Mouse (Mus musculus) liver, embryonic 13.5 days (tissue): ENCODE results near the gene Otop1. TPM values are rescaled to one million over a fixed set of nuclear protein-coding genes. Genes with fewer than 3 reads are reported as not detected.

ENCODE experiments used
- ATAC-seq: fragments of 200-750 bp; cut with Nextera tagmentation; 2 replicates; pipeline ENCODE4 v1.8.0; 2017; ENCODE audit warnings: low read depth, mild to moderate bottlenecking, moderate number of reproducible peaks, moderate library complexity
- DNase-seq: peaks from one replicate; pipeline ENCODE4 v3.0.0; 2022
- H3K27ac ChIP-seq: fragments of 300-500 bp; sonication (generic); 2 replicates; pipeline ENCODE4 v1.5.1; 2015; ENCODE audit warnings: moderate library complexity, mild to moderate bottlenecking, inconsistent platforms
- H3K27me3 ChIP-seq: fragments of 300-500 bp; sonication (generic); 2 replicates; pipeline ENCODE4 v1.6.1; 2015; ENCODE audit warnings: mild to moderate bottlenecking, inconsistent platforms
- H3K36me3 ChIP-seq: fragments of 300-500 bp; sonication (generic); 2 replicates; pipeline ENCODE4 v1.6.1; 2015; ENCODE audit warnings: mild to moderate bottlenecking, inconsistent platforms
- H3K4me1 ChIP-seq: fragments of 300-500 bp; sonication (generic); replicated peaks from 2 replicates; pipeline ENCODE4 v1.6.1; 2015; ENCODE audit warnings: inconsistent platforms
- H3K4me2 ChIP-seq: fragments of 300-500 bp; sonication (generic); 2 replicates; pipeline ENCODE4 v1.6.1; 2015; ENCODE audit warnings: inconsistent platforms, mild to moderate bottlenecking, moderate library complexity
- H3K4me3 ChIP-seq: fragments of 300-500 bp; sonication (generic); replicated peaks from 2 replicates; pipeline ENCODE4 v1.5.1; 2015; ENCODE audit warnings: mild to moderate bottlenecking, inconsistent platforms
- H3K9ac ChIP-seq: fragments of 300-500 bp; sonication (generic); 2 replicates; pipeline ENCODE4 v1.6.1; 2015; ENCODE audit warnings: mild to moderate bottlenecking, inconsistent platforms
- H3K9me3 ChIP-seq: fragments of 300-500 bp; sonication (generic); replicated peaks from 2 replicates; pipeline ENCODE4 v1.6.1; 2016; ENCODE audit warnings: inconsistent platforms
- WGBS: fragments of 180-500 bp; shearing (Covaris S2); methylation state at CpG from one replicate; pipeline ENCODE4 v1.1.7; 2015; ENCODE audit not compliant: insufficient replicate concordance; 5-methylcytosine and 5-hydroxymethylcytosine counted together
- polyA plus RNA-seq: library from polyadenylated mRNA; unstranded; fragments of >200 nt; fragmentation: Nextera tagmentation; extraction: Ambion mirVana; gene quantifications from 2 replicates; pipeline ENCODE4 v1.2.1, GENCODE M21; 2015

Otop1 gene
- polyA plus RNA-seq = 0.05 TPM in 1 of 2 replicates, not detected in the other

DNA sequence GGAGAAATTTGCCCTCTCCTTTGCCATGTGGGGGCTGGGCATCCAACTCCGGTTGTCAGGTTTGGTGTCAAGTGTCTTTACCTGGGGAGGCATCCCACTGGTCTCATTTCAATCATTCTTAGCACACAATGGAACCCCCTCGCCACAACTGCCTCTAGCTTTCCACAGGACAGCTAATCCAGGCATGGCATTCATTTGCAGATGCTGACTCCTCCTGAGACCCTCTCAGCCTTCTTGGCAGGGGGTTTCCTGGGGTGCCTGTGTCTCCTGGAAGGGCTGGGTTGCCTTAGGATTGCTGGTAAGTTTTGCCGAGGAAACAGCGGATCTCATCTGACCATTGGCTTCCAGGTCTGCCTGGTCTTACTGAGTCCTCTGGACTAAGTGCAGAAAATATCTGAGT is at the start of gene Otop1:
Gene Otop1 (plus strand): TSS at position 202 of the 400 bp plus-strand sequence.
- peaks cover 68% of the 10 kb centered on the region for H3K27me3 ChIP-seq
- 11% methylated on average over 4 of the region's 4 CpGs for WGBS

DNA sequence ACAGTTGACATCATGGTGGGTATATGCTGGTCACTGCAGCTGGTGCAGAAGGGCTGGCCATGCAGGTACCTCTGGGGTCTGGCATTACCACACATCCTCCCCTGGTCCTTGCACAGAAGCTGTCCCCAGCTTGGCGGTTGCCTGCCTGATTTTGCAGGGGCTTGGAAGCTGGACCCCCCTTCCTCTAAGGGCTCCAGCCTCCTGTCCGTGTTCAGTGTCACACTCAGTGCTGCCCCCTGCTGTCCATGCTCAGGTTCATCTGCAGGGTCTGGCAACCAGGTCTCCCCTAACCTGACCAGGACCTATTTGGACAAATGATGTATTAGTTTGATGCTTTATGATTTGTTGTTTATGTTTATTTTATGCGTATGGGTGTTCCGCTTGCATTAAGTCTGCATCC is 40.4 kb upstream of the Otop1 start:
- no peaks in the 10 kb centered on the region for H3K9me3 ChIP-seq
- no peak overlapping the region for H3K27ac ChIP-seq
- ATAC-seq = no peak
- peaks cover 62% of the 10 kb centered on the region for H3K36me3 ChIP-seq
- no peaks in the 10 kb centered on the region for H3K27me3 ChIP-seq
- peak; percentile 23 for DNase-seq
- WGBS = 59% methylated on average over 4 of the region's 4 CpGs
- H3K4me1 ChIP-seq = no peaks in the 10 kb centered on the region
- no peak overlapping the region for H3K9ac ChIP-seq
- H3K4me3 ChIP-seq = no peak overlapping the region
- no peak overlapping the region for H3K4me2 ChIP-seq

More for the DNA sequence above, at the start of gene Otop1:
- Histone ChIP-seq H3K9me3 (no peaks in the 10 kb centered on the region), H3K4me1 (no peaks in the 10 kb centered on the region), H3K36me3 (peaks cover 10% of the 10 kb centered on the region), H3K4me3 (no peak within 1 kb of the TSS), H3K9ac (no peak within 1 kb of the TSS), H3K4me2 (no peak within 1 kb of the TSS), H3K27ac (no peak within 1 kb of the TSS)
- ATAC-seq (no peak), DNase-seq (no peak)

DNA sequence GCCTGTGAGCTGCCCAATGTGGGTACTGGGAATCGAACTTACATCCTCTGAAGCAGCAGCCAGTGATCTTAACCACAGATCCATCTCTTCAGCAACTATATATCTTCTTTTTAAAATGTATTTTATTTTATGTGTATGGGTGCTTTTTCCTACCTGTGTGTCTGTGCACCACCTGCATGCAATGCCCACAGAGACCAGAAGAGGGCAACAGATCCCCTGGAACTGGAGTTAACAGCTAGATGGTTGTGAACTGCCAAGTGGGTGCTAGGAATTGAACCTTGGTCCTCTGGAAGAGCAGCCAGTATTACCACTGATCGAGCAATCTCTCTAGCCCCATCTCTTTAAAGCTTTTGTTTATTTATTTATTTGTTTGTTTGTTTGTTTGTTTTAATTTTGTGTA is 39.1 kb upstream of the Otop1 start:
- H3K9me3 ChIP-seq = no peaks in the 10 kb centered on the region
- ATAC-seq = no peak
- H3K27ac ChIP-seq = no peak overlapping the region
- 83% methylated on average over 2 of the region's 2 CpGs for WGBS
- H3K9ac ChIP-seq = no peak overlapping the region
- H3K36me3 ChIP-seq = peaks cover 50% of the 10 kb centered on the region
- DNase-seq = no peak
- 0 out of 2 replicates have a peak, but pooled peaks cover 2% of the 10 kb centered on the region for H3K4me1 ChIP-seq
- no peak overlapping the region for H3K4me2 ChIP-seq
- H3K27me3 ChIP-seq = no peaks in the 10 kb centered on the region
- no peak overlapping the region for H3K4me3 ChIP-seq

DNA sequence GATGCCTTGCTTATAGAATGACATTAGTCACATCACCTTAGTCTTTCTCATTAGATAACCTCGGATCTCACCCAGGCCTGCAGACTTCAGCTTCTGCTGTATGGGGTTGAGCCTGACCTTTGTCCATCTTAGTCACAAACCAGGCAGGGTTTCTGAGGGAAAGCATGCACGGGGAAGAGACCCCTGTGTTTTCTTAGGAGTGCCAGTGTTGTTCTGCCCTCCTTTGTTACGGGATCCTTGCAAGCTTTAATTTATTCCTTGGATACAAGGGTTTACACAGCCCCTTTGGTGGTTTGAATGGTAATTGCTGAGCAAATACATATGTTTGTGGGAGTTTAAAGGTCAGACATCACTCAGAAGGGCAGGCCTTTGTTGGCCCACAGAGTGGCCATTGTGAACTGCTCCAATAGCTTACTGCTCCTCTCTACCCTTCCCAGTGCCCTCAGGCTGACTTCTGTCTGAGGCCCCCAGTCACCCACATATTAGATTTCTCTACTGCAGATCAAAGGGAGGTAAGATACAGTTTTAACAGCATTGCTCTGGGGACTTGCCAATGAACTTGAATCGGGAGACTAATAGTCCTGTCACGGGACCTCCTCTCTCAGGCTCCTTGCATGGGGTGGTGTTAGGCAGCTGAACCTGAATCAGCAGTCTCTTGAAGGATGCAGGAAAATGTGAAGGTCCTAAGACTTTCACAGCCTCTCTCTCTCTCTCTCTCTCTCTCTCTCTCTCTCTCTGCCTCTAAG is 34.9 kb upstream of the Otop1 start:
- DNase-seq (no peak), ATAC-seq (peak; percentile 50; the same call in 1 of the 2 replicates)
- no peak overlapping the region for H3K9ac ChIP-seq
- no peak overlapping the region for H3K27ac ChIP-seq
- H3K27me3 ChIP-seq = no peaks in the 10 kb centered on the region
- H3K9me3 ChIP-seq = no peaks in the 10 kb centered on the region
- H3K36me3 ChIP-seq = peaks cover 11% of the 10 kb centered on the region
- no peak overlapping the region for H3K4me3 ChIP-seq
- 52% methylated on average over 5 of the region's 5 CpGs for WGBS
- H3K4me2 ChIP-seq = no peak overlapping the region
- 0 out of 2 replicates have a peak, but pooled peaks cover 2% of the 10 kb centered on the region for H3K4me1 ChIP-seq

DNA sequence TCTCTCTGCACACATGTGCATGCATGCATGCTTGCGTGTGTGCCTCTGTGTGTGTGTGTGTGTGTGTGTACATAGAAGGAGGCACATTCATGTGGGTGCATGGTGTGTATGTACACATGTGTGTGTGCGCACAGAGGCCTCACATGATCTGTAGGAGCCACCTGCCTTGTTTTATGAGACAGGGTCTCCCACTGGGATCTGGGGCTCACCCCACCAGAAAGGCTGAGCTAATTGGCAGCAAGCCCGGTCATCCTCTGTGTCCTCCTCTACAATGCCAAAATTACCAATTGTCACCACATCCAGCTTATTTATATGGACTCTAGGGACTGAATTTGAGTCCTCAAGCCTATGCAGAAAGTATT is 34.3 kb upstream of the Otop1 start:
- Histone ChIP-seq H3K9ac (no peak overlapping the region), H3K36me3 (peaks cover 5% of the 10 kb centered on the region), H3K4me1 (0 out of 2 replicates have a peak, but pooled peaks cover 2% of the 10 kb centered on the region), H3K4me2 (no peak overlapping the region), H3K27me3 (no peaks in the 10 kb centered on the region), H3K27ac (no peak overlapping the region), H3K4me3 (no peak overlapping the region), H3K9me3 (no peaks in the 10 kb centered on the region)
- WGBS = 71% methylated on average over 3 of the region's 3 CpGs
- 0 out of 2 replicates have a peak, but pooled peaks have one; percentile 5 for ATAC-seq
- DNase-seq = no peak

DNA sequence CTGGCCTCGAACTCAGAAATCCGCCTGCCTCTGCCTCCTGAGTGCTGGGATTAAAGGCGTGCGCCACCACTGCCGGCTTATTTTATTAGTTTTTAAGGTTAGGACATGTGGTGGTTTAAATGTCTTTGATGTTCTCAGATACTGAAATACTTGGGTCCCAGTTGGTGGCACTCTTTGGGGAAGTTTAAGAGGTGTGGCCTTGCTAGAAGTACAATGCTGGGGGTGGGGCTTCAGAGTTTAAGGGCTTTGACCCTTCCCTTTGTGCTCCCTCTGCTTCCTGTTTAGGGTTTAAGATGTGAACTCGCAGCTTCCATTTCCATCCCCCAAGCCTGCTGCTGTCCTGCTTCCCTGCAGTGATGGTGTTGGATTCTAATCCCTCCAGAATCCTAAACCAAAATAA is 33.8 kb upstream of the Otop1 start:
- Histone ChIP-seq H3K27ac (no peak overlapping the region), H3K4me1 (0 out of 2 replicates have a peak, but pooled peaks cover 2% of the 10 kb centered on the region), H3K27me3 (no peaks in the 10 kb centered on the region), H3K9ac (no peak overlapping the region), H3K4me2 (no peak overlapping the region), H3K4me3 (no peak overlapping the region), H3K9me3 (no peaks in the 10 kb centered on the region), H3K36me3 (0 out of 2 replicates have a peak, but pooled peaks cover under 1% of the 10 kb centered on the region)
- DNase-seq = no peak
- ATAC-seq = no peak
- 68% methylated on average over 6 of the region's 6 CpGs for WGBS

DNA sequence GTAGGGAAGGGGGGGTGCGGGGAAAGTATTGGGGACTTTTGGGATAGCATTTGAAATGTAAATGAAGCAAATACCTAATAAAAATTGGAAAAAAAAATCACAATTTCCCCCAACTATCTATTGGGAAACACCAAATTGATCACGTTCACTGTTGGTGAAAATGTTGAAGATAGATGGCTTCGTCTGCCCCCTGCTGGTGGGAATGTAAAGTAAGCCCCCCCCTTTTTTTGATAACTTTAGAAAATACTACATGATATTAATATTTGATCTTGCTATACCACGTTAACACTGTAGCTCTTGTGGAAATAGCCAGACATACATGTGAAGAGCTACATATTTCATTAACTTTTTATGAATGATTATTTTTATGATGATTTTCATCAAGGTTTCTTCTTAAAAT is 20.6 kb upstream of the Otop1 start:
- no peak overlapping the region for H3K4me3 ChIP-seq

DNA sequence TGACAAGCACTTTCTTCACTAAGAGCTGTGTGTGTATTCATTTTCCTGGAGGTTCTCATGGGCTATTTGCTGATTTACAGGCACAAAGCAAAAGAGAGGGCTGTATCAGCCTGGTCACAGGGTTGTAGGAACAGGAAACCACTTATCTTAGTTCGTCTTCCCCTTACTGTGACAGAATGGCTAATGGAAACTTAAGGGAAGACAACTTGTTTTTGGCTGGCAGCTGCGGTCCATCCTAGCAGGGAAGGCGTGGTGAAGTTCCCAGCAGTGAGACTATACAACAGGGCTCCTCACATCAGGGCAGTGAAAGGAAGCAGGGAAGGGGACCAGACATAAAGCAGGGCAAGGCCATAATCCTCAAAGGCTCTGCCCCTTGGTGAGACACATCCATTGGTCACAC is 20.1 kb upstream of the Otop1 start:
- Histone ChIP-seq H3K27me3 (no peaks in the 10 kb centered on the region), H3K4me3 (no peak overlapping the region), H3K27ac (no peak overlapping the region), H3K9me3 (no peaks in the 10 kb centered on the region), H3K36me3 (no peaks in the 10 kb centered on the region), H3K9ac (no peak overlapping the region), H3K4me1 (peaks cover under 1% of the 10 kb centered on the region), H3K4me2 (no peak overlapping the region)
- ATAC-seq (no peak; the same call in 1 of the 2 replicates), DNase-seq (no peak)
- WGBS = 9% methylated on average over 3 of the region's 3 CpGs

More for the DNA sequence above, 20.6 kb upstream of the Otop1 start:
- no peaks in the 10 kb centered on the region for H3K9me3 ChIP-seq
- 30% methylated on average over 4 of the region's 4 CpGs for WGBS
- ATAC-seq (no peak), DNase-seq (no peak)
- no peak overlapping the region for H3K9ac ChIP-seq
- H3K4me2 ChIP-seq = no peak overlapping the region
- no peaks in the 10 kb centered on the region; the same call in 1 of the 2 replicates for H3K4me1 ChIP-seq
- H3K36me3 ChIP-seq = no peaks in the 10 kb centered on the region
- no peak overlapping the region for H3K27ac ChIP-seq
- H3K27me3 ChIP-seq = no peaks in the 10 kb centered on the region

DNA sequence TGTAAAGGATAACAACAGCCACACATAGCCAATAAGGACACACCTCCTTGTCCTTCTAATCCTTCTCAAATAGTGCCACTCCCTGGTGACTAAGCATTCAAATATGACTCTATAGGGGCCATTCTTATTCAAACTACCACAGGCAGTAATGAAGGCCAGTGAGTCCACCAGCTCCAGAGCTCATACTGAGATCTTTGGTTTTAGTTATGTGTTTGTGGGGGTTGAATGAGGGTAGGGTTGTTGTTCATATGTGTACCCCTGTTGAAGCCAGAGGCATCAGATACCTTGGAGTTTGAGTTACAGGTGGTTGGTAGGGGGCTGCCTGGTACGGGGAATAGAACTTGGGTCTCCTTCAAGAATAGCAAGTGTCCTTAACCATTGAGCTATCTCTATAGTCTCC is 19.2 kb upstream of the Otop1 start:
- H3K27me3 ChIP-seq = no peaks in the 10 kb centered on the region
- no peak overlapping the region for H3K9ac ChIP-seq

DNA sequence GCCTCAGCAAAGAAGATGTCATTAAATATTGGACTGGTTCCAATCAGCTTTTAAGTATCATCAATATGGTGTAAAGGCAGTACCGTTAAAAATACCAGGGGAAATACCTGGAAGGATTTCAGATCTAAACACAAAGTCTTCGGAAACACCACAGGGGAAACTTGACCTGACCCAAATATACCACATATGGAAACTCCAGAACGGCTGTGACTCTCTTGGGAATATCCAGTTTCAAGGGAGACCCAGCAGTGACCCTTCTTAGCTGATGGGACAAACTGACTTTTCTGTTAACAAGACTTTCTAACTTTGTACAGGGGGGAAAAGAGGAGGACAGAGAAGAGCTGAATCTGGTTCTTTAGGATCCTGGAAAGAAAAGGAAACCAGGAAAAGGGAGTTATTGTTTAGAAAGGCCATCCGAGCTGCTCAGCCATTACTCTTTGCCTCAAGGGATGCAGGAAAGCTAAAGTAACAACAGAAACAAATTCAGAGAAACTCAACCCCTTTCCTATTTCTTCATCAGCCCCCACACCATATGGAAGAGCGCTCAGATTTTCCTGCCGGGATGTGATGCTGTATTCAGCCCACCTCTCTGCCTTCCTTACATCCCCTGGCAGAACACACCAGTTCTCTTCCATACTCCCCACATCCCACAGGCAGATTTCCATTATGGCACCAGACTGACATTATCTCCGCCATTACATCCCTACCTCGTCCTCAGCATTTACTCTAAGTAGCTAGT is 17.6 kb upstream of the Otop1 start:
- Histone ChIP-seq H3K4me1 (peaks cover 12% of the 10 kb centered on the region), H3K4me3 (no peak overlapping the region), H3K9ac (no peak overlapping the region), H3K27me3 (no peaks in the 10 kb centered on the region), H3K27ac (no peak overlapping the region), H3K4me2 (no peak overlapping the region), H3K9me3 (no peaks in the 10 kb centered on the region), H3K36me3 (peaks cover 14% of the 10 kb centered on the region)
- 75% methylated on average over 8 of the region's 8 CpGs for WGBS
- no peak for ATAC-seq
- DNase-seq = no peak

More for the DNA sequence above, 19.2 kb upstream of the Otop1 start:
- ATAC-seq (no peak), DNase-seq (no peak)
- Histone ChIP-seq H3K27ac (no peak overlapping the region), H3K36me3 (no peaks in the 10 kb centered on the region), H3K4me3 (no peak overlapping the region), H3K4me1 (peaks cover 9% of the 10 kb centered on the region), H3K4me2 (no peak overlapping the region), H3K9me3 (no peaks in the 10 kb centered on the region)
- 58% methylated on average over 1 of the region's 1 CpGs for WGBS

DNA sequence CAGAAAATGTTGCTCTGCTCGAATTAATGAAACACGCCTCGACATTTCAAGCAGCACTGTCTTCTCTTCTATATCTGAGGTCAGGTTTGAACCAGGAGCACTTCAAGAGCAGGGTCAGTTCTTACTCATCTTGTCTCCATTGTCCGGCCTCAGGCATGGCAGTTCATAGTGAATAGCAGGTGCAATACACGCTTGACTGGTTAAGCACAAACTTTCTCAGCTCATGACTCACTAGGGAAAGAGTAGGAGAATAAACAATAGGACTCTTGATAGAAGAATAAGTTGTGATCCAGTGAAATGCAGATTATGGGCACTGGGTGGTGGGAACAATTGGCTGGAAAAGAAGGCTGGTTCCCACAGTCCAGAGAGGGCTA is 17.0 kb upstream of the Otop1 start:
- 81% methylated on average over 5 of the region's 5 CpGs for WGBS
- no peaks in the 10 kb centered on the region for H3K27me3 ChIP-seq
- H3K4me1 ChIP-seq = peaks cover 12% of the 10 kb centered on the region
- H3K4me3 ChIP-seq = no peak overlapping the region
- H3K4me2 ChIP-seq = no peak overlapping the region
- no peak overlapping the region for H3K27ac ChIP-seq
- no peak overlapping the region for H3K9ac ChIP-seq
- no peak for DNase-seq
- no peak for ATAC-seq
- H3K36me3 ChIP-seq = peaks cover 20% of the 10 kb centered on the region
- no peaks in the 10 kb centered on the region for H3K9me3 ChIP-seq
